Mouse (Mus musculus) ES-E14 (cell line): Measurements from ENCODE around the gene 4930430A15Rik. TPM values are rescaled to one million over a fixed set of nuclear protein-coding genes. Genes with fewer than 3 reads are reported as not detected.

Experiments used
- DNase-seq: peaks from one replicate; pipeline ENCODE4 v3.0.0-alpha.2; 2013; ENCODE audit warnings: low read depth, low spot score
- H3K27ac ChIP-seq: 2 replicates; pipeline ENCODE4 v1.5.1; 2012; ENCODE audit warnings: low read depth, mild to moderate bottlenecking, low read length, moderate library complexity, mixed read lengths; ENCODE audit not compliant: poor library complexity, insufficient read depth, severe bottlenecking
- H3K36me3 ChIP-seq: 2 replicates; pipeline ENCODE4 v1.6.1; 2012; ENCODE audit warnings: mild to moderate bottlenecking, low read length, moderate library complexity, mixed read lengths; ENCODE audit not compliant: control insufficient read depth, poor library complexity, insufficient read depth, severe bottlenecking
- H3K4me1 ChIP-seq, 2 experiments: fragments of 150-350 bp in 1 of 2; sonication (generic) in 1 of 2; 2 replicates each; pipeline ENCODE4 v1.6.1; 2012; ENCODE audit warnings: low read length in 2 of 2, mild to moderate bottlenecking in 1 of 2, mixed read lengths in 1 of 2; ENCODE audit not compliant: control insufficient read depth in 2 of 2, insufficient read depth in 2 of 2, poor library complexity in 1 of 2
- H3K4me3 ChIP-seq, 2 experiments: fragments of 150-350 bp in 1 of 2; sonication (generic) in 1 of 2; 2 replicates each; pipeline ENCODE4 v1.5.1; 2012; ENCODE audit warnings: low read length in 2 of 2, low read depth in 1 of 2, mild to moderate bottlenecking in 1 of 2, mixed read lengths in 1 of 2; ENCODE audit not compliant: insufficient read depth in 1 of 2, poor library complexity in 1 of 2, severe bottlenecking in 1 of 2
- H3K9ac ChIP-seq: 2 replicates; pipeline ENCODE4 v1.6.1; 2012; ENCODE audit warnings: low read depth, mild to moderate bottlenecking, low read length, mixed read lengths; ENCODE audit not compliant: poor library complexity, insufficient read depth, severe bottlenecking
- H3K9me3 ChIP-seq: fragments of 150-350 bp; sonication (generic); 2 replicates; pipeline ENCODE4 v1.6.1; 2012; ENCODE audit warnings: low read depth, mild to moderate bottlenecking, low read length; ENCODE audit not compliant: control insufficient read depth, insufficient read depth
- CHD2 ChIP-seq: IDR thresholded peaks from 2 replicates; pipeline ENCODE4 v1.6.1; 2014; ENCODE audit warnings: mild to moderate bottlenecking, low read depth, low read length, inconsistent platforms
- HCFC1 ChIP-seq: IDR thresholded peaks from 2 replicates; pipeline ENCODE4 v1.6.1; 2012; ENCODE audit warnings: low read length, inconsistent platforms, borderline replicate concordance; ENCODE audit not compliant: insufficient read depth
- MAFK ChIP-seq: IDR thresholded peaks from 2 replicates; pipeline ENCODE4 v1.6.1; 2014; ENCODE audit warnings: mild to moderate bottlenecking, low read depth, low read length, inconsistent platforms; ENCODE audit not compliant: insufficient read depth
- ZC3H11A ChIP-seq: IDR thresholded peaks from 2 replicates; pipeline ENCODE4 v1.6.1; 2012; ENCODE audit warnings: low read depth, mild to moderate bottlenecking, inconsistent platforms, low read length, borderline replicate concordance
- ZNF384 ChIP-seq: IDR thresholded peaks from 2 replicates; pipeline ENCODE4 v1.6.1; 2012; ENCODE audit warnings: low read depth, low read length, inconsistent platforms
- in situ Hi-C, 2 experiments: fragments of 600-800 bp; cut with MboI; formaldehyde crosslinking; loops; one replicate each; pipeline ENCODE4 v1.15.1; 2025; ENCODE audit warnings: low sequenced_read_pairs in 2 of 2, inconsistent platforms in 1 of 2; ENCODE audit not compliant: unreplicated experiment in 2 of 2
- total RNA-seq: library from RNA; depleted of rRNA; stranded (reverse); fragments of 300-350 nt; gene quantifications from 2 replicates; pipeline ENCODE4 v1.2.3, GENCODE M21; 2012; rRNA removed

The 4930430A15Rik gene
- total RNA-seq, 1 experiment, result not detected

GRCm38 (mm10) chr2:111152836-111153235 lies 76.6 kb downstream of the 4930430A15Rik start, which contains the start of gene Gm15130:
Gm15130 (minus strand) TSS chr2:111152936.
- Histone ChIP-seq H3K4me1 (no peaks in the 10 kb centered on the region), H3K9ac (no peak within 1 kb of the TSS), H3K36me3 (no peaks in the 10 kb centered on the region), H3K9me3 (no peaks in the 10 kb centered on the region), H3K27ac (no peak within 1 kb of the TSS), H3K4me3 (no peak within 1 kb of the TSS)
- in situ Hi-C loops, result no loop called here
- no peak for TF ChIP-seq HCFC1
- no peak for TF ChIP-seq ZC3H11A
- TF ChIP-seq MAFK, result no peak
- no peak for TF ChIP-seq CHD2
- no peak for TF ChIP-seq ZNF384
- DNase-seq, result no peak

GRCm38 (mm10) chr2:111135739-111136138 lies 93.7 kb downstream of the 4930430A15Rik start:
- DNase-seq, result no peak
- no peaks in the 10 kb centered on the region for H3K9me3 ChIP-seq
- in situ Hi-C loops, result no loop called here
- no peak overlapping the region for H3K4me3 ChIP-seq
- no peaks in the 10 kb centered on the region for H3K4me1 ChIP-seq
- no peak overlapping the region for H3K9ac ChIP-seq
- H3K36me3 ChIP-seq, result no peaks in the 10 kb centered on the region
- H3K27ac ChIP-seq, result no peak overlapping the region
- TF ChIP-seq ZNF384 (no peak), CHD2 (no peak), ZC3H11A (no peak), MAFK (no peak), HCFC1 (no peak)

Other genes starting within 250 kb of the 4930430A15Rik start
- gene Gm13941, start 123.6 kb downstream of the 4930430A15Rik start, total RNA-seq, result not detected in 2 replicates
- gene Gm15130, start 76.7 kb downstream of the 4930430A15Rik start, total RNA-seq, result not detected in 2 replicates
- not detected in 2 replicates for gene Olfr1275, start 5.7 kb upstream of the 4930430A15Rik start, total RNA-seq
- gene Olfr1276, start 24.9 kb upstream of the 4930430A15Rik start, total RNA-seq, result not detected in 2 replicates
- 0.09 and 0.32 TPM in 2 replicates for gene Olfr1277, start 44.5 kb upstream of the 4930430A15Rik start, total RNA-seq
- gene Olfr1278, start 60.5 kb upstream of the 4930430A15Rik start, total RNA-seq, result not detected in 2 replicates
- not detected in 2 replicates for gene Olfr1279, start 71.0 kb upstream of the 4930430A15Rik start, total RNA-seq
- not detected in 2 replicates for gene Olfr1280, start 84.4 kb upstream of the 4930430A15Rik start, total RNA-seq
- gene Olfr1281, start 96.9 kb upstream of the 4930430A15Rik start, total RNA-seq, result not detected in 2 replicates
- not detected in 2 replicates for gene Olfr1282, start 106.5 kb upstream of the 4930430A15Rik start, total RNA-seq
- not detected in 2 replicates for gene Olfr1283, start 137.2 kb upstream of the 4930430A15Rik start, total RNA-seq
- not detected in 2 replicates for gene Olfr1284, start 145.9 kb upstream of the 4930430A15Rik start, total RNA-seq
- gene Olfr1286, start 193.5 kb upstream of the 4930430A15Rik start, total RNA-seq, result not detected in 2 replicates
- gene Olfr1287, start 219.5 kb upstream of the 4930430A15Rik start, total RNA-seq, result not detected in 2 replicates
- gene Olfr1288, start 244.5 kb upstream of the 4930430A15Rik start, total RNA-seq, result not detected in 2 replicates